Mouse (Mus musculus) bone marrow, adult 2 months (tissue): ENCODE measurements at regions not wholly inside any gene's neighbourhood (a gene's known extent, or its start where the extent isn't known, plus 50 kb on each side); places are given as distances from the start of the nearest gene placed in this dataset.

Source experiments
- CTCF ChIP-seq: fragments of 200-500 bp; IDR thresholded peaks from 2 replicates; pipeline ENCODE4 v1.5.1; 2011; ENCODE audit warnings: low read length, control low read depth; ENCODE audit not compliant: control insufficient read depth, insufficient read depth
- POLR2A ChIP-seq: fragments of 200-500 bp; IDR thresholded peaks from 2 replicates; pipeline ENCODE4 v1.6.1; 2011; ENCODE audit warnings: low read depth, mild to moderate bottlenecking, control low read depth, low read length, borderline replicate concordance; ENCODE audit not compliant: control insufficient read depth

DNA sequence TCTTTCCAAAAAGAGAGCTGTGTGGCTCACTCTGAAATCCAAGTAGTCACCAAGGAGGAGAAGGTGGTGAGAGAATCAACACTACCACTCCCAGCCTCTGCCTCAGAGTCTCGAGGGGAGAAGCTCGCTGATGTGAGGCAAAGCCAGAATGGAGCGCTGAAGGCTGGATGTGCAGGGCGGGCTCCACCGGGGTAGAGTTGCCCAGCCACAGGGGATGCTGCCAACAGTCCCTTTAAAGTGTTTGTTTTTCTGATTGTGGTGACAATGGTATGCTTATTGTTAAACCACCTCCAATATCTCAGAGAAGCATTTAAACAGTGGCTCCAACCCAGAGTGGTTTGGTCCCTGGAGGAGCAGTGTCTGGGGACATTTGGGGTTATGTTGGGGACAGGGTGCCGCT, 110.7 kb upstream of the Ptpn1 start:
- TF ChIP-seq POLR2A: no peak
- no peak for TF ChIP-seq CTCF
